ENCODE assay signal across 10 mouse cellular contexts in genomic region chr4:154393196-154394122, GRCm38 (mm10). TPM values are rescaled to one million over a fixed set of nuclear protein-coding genes. Genes with fewer than 3 reads are reported as not detected.
DNase-seq lines count a peak whose midpoint lies in the region; ATAC-seq and TF ChIP-seq lines count a peak whose summit lies in the region.
"Had no signal": no experiment of that assay in that cellular context is flagged by ENCODE, and none has a peak within 500 bp of the region (broad histone marks: within the 10 kb centered on the region; RNA-seq: fewer than 3 reads in every experiment).

No protein-coding gene starts in this region.

- H3K36me3 ChIP-seq in forebrain, embryonic 11.5 days (ENCODE audit: control insufficient read depth, insufficient read depth, low read length): no peaks in the 10 kb centered on the region
- no peaks in the 10 kb centered on the region for H3K36me3 ChIP-seq in forebrain, embryonic 16.5 days (ENCODE audit: control insufficient read depth, insufficient read depth)
- no peaks in the 10 kb centered on the region for H3K36me3 ChIP-seq in E14TG2a.4 (ENCODE audit: insufficient read depth, low read length)
- H3K36me3 ChIP-seq in embryonic facial prominence, embryonic 11.5 days (replicated peaks; ENCODE audit: control insufficient read depth, insufficient read depth, low read depth, low read length): no peaks in the 10 kb centered on the region
- no peaks in the 10 kb centered on the region for H3K36me3 ChIP-seq in hindbrain, embryonic 13.5 days
- H3K36me3 ChIP-seq in liver, embryonic 15.5 days (replicated peaks): no peaks in the 10 kb centered on the region

- H3K9ac ChIP-seq in forebrain, embryonic 11.5 days (ENCODE audit: low read length): no peak overlapping the region
- no peak overlapping the region for H3K9ac ChIP-seq in forebrain, embryonic 16.5 days (replicated peaks; ENCODE audit: low read depth, low read length)
- H3K9ac ChIP-seq in embryonic facial prominence, embryonic 11.5 days (replicated peaks; ENCODE audit: low read length): no peak overlapping the region; the same call in 1 of the 2 replicates
- H3K9ac ChIP-seq in hindbrain, embryonic 13.5 days: no peak overlapping the region
- no peak overlapping the region for H3K9ac ChIP-seq in liver, embryonic 15.5 days

- peak; percentile 60 for TF ChIP-seq CTCF in E14TG2a.4 (conservative IDR thresholded peaks at IDR 0.05; ENCODE audit: low read length)

- H3K4me1 ChIP-seq in forebrain, embryonic 11.5 days (replicated peaks; ENCODE audit: control insufficient read depth, insufficient read depth, low read length): peaks cover 25% of the 10 kb centered on the region
- peaks cover 35% of the 10 kb centered on the region for H3K4me1 ChIP-seq in forebrain, embryonic 16.5 days (replicated peaks; ENCODE audit: control insufficient read depth, insufficient read depth, low read length)
- H3K4me1 ChIP-seq in E14TG2a.4 (replicated peaks; ENCODE audit: low read depth, low read length): peaks cover 53% of the 10 kb centered on the region
- H3K4me1 ChIP-seq in embryonic facial prominence, embryonic 11.5 days (ENCODE audit: control insufficient read depth, insufficient read depth, low read length): peaks cover 22% of the 10 kb centered on the region
- peaks cover 61% of the 10 kb centered on the region for H3K4me1 ChIP-seq in hindbrain, embryonic 13.5 days (replicated peaks)
- H3K4me1 ChIP-seq in liver, embryonic 15.5 days (replicated peaks): peaks cover 5% of the 10 kb centered on the region; the same call in 1 of the 2 replicates

- H3K9me3 ChIP-seq in forebrain, embryonic 11.5 days (ENCODE audit: control insufficient read depth, low read length): no peaks in the 10 kb centered on the region
- H3K9me3 ChIP-seq in forebrain, embryonic 16.5 days (ENCODE audit: control insufficient read depth, low read length): no peaks in the 10 kb centered on the region
- H3K9me3 ChIP-seq in E14TG2a.4 (ENCODE audit: low read length): no peaks in the 10 kb centered on the region
- no peaks in the 10 kb centered on the region for H3K9me3 ChIP-seq in embryonic facial prominence, embryonic 11.5 days (replicated peaks; ENCODE audit: control insufficient read depth, low read length)
- H3K9me3 ChIP-seq in hindbrain, embryonic 13.5 days: no peaks in the 10 kb centered on the region
- no peaks in the 10 kb centered on the region for H3K9me3 ChIP-seq in liver, embryonic 15.5 days (replicated peaks)

- 34% methylated on average over 18 of the region's 18 CpGs for WGBS in forebrain, embryonic 11.5 days
- WGBS in forebrain, embryonic 16.5 days: 40% methylated on average over 18 of the region's 18 CpGs
- WGBS in embryonic facial prominence, embryonic 11.5 days: 27% methylated on average over 18 of the region's 18 CpGs
- WGBS in hindbrain, embryonic 13.5 days: 25% methylated on average over 18 of the region's 18 CpGs
- WGBS in liver, embryonic 15.5 days (ENCODE audit: insufficient replicate concordance): 20% methylated on average over 18 of the region's 18 CpGs

- no peak overlapping the region for H3K27ac ChIP-seq in forebrain, embryonic 11.5 days (ENCODE audit: low read depth, low read length)
- no peak overlapping the region for H3K27ac ChIP-seq in forebrain, embryonic 16.5 days (ENCODE audit: low read length)
- no peak overlapping the region for H3K27ac ChIP-seq in embryonic facial prominence, embryonic 11.5 days (replicated peaks; ENCODE audit: low read depth, low read length)
- H3K27ac ChIP-seq in hindbrain, embryonic 13.5 days: no peak overlapping the region
- no peak overlapping the region for H3K27ac ChIP-seq in liver, embryonic 15.5 days (replicated peaks)

- no peak overlapping the region for H3K4me3 ChIP-seq in forebrain, embryonic 11.5 days (ENCODE audit: low read depth, low read length)
- no peak overlapping the region for H3K4me3 ChIP-seq in forebrain, embryonic 16.5 days (replicated peaks; ENCODE audit: low read length)
- no peak overlapping the region for H3K4me3 ChIP-seq in E14TG2a.4 (replicated peaks; ENCODE audit: low read length)
- no peak overlapping the region for H3K4me3 ChIP-seq in embryonic facial prominence, embryonic 11.5 days (ENCODE audit: low read depth, low read length)
- no peak overlapping the region for H3K4me3 ChIP-seq in hindbrain, embryonic 13.5 days
- no peak overlapping the region for H3K4me3 ChIP-seq in liver, embryonic 15.5 days (replicated peaks)
- H3K4me3 ChIP-seq: erythroblast, embryonic 14.5 days had no signal

- no peak overlapping the region for H3K4me2 ChIP-seq in forebrain, embryonic 11.5 days (ENCODE audit: low read depth, low read length, severe bottlenecking)
- no peak overlapping the region for H3K4me2 ChIP-seq in forebrain, embryonic 16.5 days (ENCODE audit: low read length)
- H3K4me2 ChIP-seq in embryonic facial prominence, embryonic 11.5 days (ENCODE audit: low read depth, low read length): no peak overlapping the region
- no peak overlapping the region for H3K4me2 ChIP-seq in hindbrain, embryonic 13.5 days
- no peak overlapping the region for H3K4me2 ChIP-seq in liver, embryonic 15.5 days

- no peaks in the 10 kb centered on the region for H3K27me3 ChIP-seq in forebrain, embryonic 11.5 days (ENCODE audit: control insufficient read depth, insufficient read depth, low read length)
- H3K27me3 ChIP-seq in forebrain, embryonic 16.5 days (replicated peaks; ENCODE audit: control insufficient read depth, insufficient read depth, low read length): no peaks in the 10 kb centered on the region
- peaks cover 33% of the 10 kb centered on the region for H3K27me3 ChIP-seq in E14TG2a.4 (ENCODE audit: insufficient read depth, low read length)
- H3K27me3 ChIP-seq in embryonic facial prominence, embryonic 11.5 days (ENCODE audit: control insufficient read depth, insufficient read depth, low read length): no peaks in the 10 kb centered on the region
- peaks cover 27% of the 10 kb centered on the region for H3K27me3 ChIP-seq in hindbrain, embryonic 13.5 days
- no peaks in the 10 kb centered on the region for H3K27me3 ChIP-seq in liver, embryonic 15.5 days

- no peak; the same call in 1 of the 2 replicates for ATAC-seq in forebrain, embryonic 11.5 days (replicated peaks; ENCODE audit: low FRiP score)
- no peak for ATAC-seq in forebrain, embryonic 16.5 days
- ATAC-seq in embryonic facial prominence, embryonic 11.5 days (replicated peaks; ENCODE audit: insufficient number of reproducible peaks, low FRiP score, low TSS enrichment, low read depth): 0 out of 2 replicates have a peak, but pooled peaks have one; percentile 2
- peak; percentile 6; the same call in 1 of the 2 replicates for ATAC-seq in hindbrain, embryonic 13.5 days (ENCODE audit: low FRiP score)
- ATAC-seq in liver, embryonic 15.5 days (ENCODE audit: insufficient read depth): 0 out of 2 replicates have a peak, but pooled peaks have one; percentile 14
- no peak for ATAC-seq in monocyte, adult 5-6 weeks (replicated peaks; ENCODE audit: insufficient number of reproducible peaks, low FRiP score, low TSS enrichment, poor library complexity, severe bottlenecking)

- peak; percentile 83 for DNase-seq in forebrain, embryonic 11.5 days (ENCODE audit: low spot score)
- DNase-seq in embryonic facial prominence, embryonic 11.5 days (ENCODE audit: low spot score): peak; percentile 62
- DNase-seq in right cerebral cortex, postnatal 14 days: peak; percentile 60

RNA-seq across cellular contexts. Expression of gene B230104I21Rik, which starts 57.5 kb away (rescaled TPM):
- not detected in 2 replicates for polyA plus RNA-seq in forebrain, embryonic 11.5 days (2014; fragmentation: Nextera tagmentation; extraction: Ambion mirVana)
- polyA plus RNA-seq in forebrain, embryonic 16.5 days (2015; fragmentation: Nextera tagmentation; extraction: Ambion mirVana): not detected in 2 replicates
- not detected in 2 replicates for polyA plus RNA-seq in embryonic facial prominence, embryonic 11.5 days (2014; fragmentation: Nextera tagmentation; extraction: Ambion mirVana)
- polyA plus RNA-seq in hindbrain, embryonic 13.5 days (2015; fragmentation: Nextera tagmentation; extraction: Ambion mirVana): not detected in 2 replicates
- not detected in 2 replicates for polyA plus RNA-seq in liver, embryonic 15.5 days (2015; fragmentation: Nextera tagmentation; extraction: Ambion mirVana)
- not detected in 3 replicates for total RNA-seq in monocyte, adult 5-6 weeks (2017)
- total RNA-seq: MEL had no signal
- polyA plus RNA-seq: erythroblast, embryonic 14.5 days had no signal

Comparison
In these comparisons a context has a peak if more than half of its experiments do, and no peak if none do; other contexts are left out.
1. ATAC-seq: peak in embryonic facial prominence, embryonic 11.5 days (single experiment), hindbrain, embryonic 13.5 days (single experiment) and liver, embryonic 15.5 days (single experiment); none in forebrain, embryonic 11.5 days (single experiment), forebrain, embryonic 16.5 days (single experiment) and monocyte, adult 5-6 weeks (single experiment).
2. Peak in every context shown above with its lines, with median percentiles within 50 percentile points of each other: DNase-seq.